Mouse (Mus musculus) left cerebral cortex, postnatal 14 days (tissue): ENCODE measurements around the gene Notum. TPM values are rescaled to one million over a fixed set of nuclear protein-coding genes. Genes with fewer than 3 reads are reported as not detected.

ENCODE experiments used
- DNase-seq, 2 experiments: peaks; one replicate each; pipeline ENCODE4 v3.0.0; 2021 to 2022; ENCODE audit warnings: low spot score in 2 of 2, mixed read lengths in 1 of 2
- intact Hi-C: fragments of 180-260 bp; cut with DNase I; formaldehyde crosslinking; loops from one replicate; pipeline ENCODE4 v1.15.1; 2025
- microRNA-seq, 2 experiments: library from miRNA; unstranded; fragments of <30 nt; microRNA quantifications; one replicate each; pipeline ENCODE4 v1.2.0; 2022
- total RNA-seq, 2 experiments: library from RNA; stranded (reverse); gene quantifications; 2 replicates each; pipeline ENCODE4 v1.2.3; 2021

Gene Notum
- total RNA-seq, 2 experiments from 2014 or later = 5.7 to 8.9 TPM

- intact Hi-C loops = no loop called here
- DNase-seq = no peak
These were observed 54.2 kb downstream of the Notum start for GRCm38 (mm10) chr11:120606764-120607163.

- intact Hi-C loops = no loop called here
- no peak for DNase-seq
These were observed 55.3 kb downstream of the Notum start for GRCm38 (mm10) chr11:120605667-120606066.

Small RNA genes within 50 kb of the gene (microRNA-seq; reads per million reads assigned to microRNA genes)
- 0.34 to 0.53 reads per million in 2 experiments for gene Mir6936

Other genes starting within 250 kb of the Notum start
- gene Nploc4, start 223.5 kb downstream of the Notum start, total RNA-seq = 10 to 100 TPM; 67.8 to 71.3 TPM
- gene Tspan10, start 218.5 kb downstream of the Notum start, total RNA-seq = 1 to 10 TPM in 1 of 2 experiments, not detected in 1; 3.6 TPM
- under 1 TPM; 0.40 TPM for gene Pde6g, start 207.7 kb downstream of the Notum start, total RNA-seq
- 10 to 100 TPM; 13.0 to 14.7 TPM for gene Oxld1, start 203.1 kb downstream of the Notum start, total RNA-seq
- gene Ccdc137, start 203.1 kb downstream of the Notum start, total RNA-seq = 10 to 100 TPM; 23.1 TPM
- 10 to 100 TPM; 59.5 to 60.1 TPM for gene Arl16, start 193.6 kb downstream of the Notum start, total RNA-seq
- 10 to 100 TPM; 74.6 to 78.2 TPM for gene Mrpl12, start 176.6 kb downstream of the Notum start, total RNA-seq
- 10 to 100 TPM; 19.2 to 22.3 TPM for gene Slc25a10, start 169.3 kb downstream of the Notum start, total RNA-seq
- gene Gcgr, start 130.5 kb downstream of the Notum start, total RNA-seq = under 1 TPM; 0.17 to 0.18 TPM
- gene Mcrip1, start 111.4 kb downstream of the Notum start, total RNA-seq = 100 to 1,000 TPM in 1 of 2 experiments, 10 to 100 TPM in 1; 95.9 to 101 TPM
- gene Ppp1r27, start 110.0 kb downstream of the Notum start, total RNA-seq = not detected
- gene P4hb, start 87.9 kb downstream of the Notum start, total RNA-seq = 100 to 1,000 TPM; 125 to 127 TPM
- gene Arhgdia, start 79.6 kb downstream of the Notum start, total RNA-seq = 100 to 1,000 TPM; 397 to 401 TPM
- 10 to 100 TPM; 65.4 to 72.9 TPM for gene Alyref, start 62.8 kb downstream of the Notum start, total RNA-seq
- 100 to 1,000 TPM in 1 of 2 experiments, 10 to 100 TPM in 1; 99.6 to 100 TPM for gene Anapc11, start 62.8 kb downstream of the Notum start, total RNA-seq
- gene Npb, start 52.7 kb downstream of the Notum start, total RNA-seq = 1 to 10 TPM in 1 of 2 experiments, under 1 TPM in 1; 0.97 to 1.0 TPM
- gene Pcyt2, start 43.2 kb downstream of the Notum start, total RNA-seq = 100 to 1,000 TPM; 131 to 134 TPM
- gene Sirt7, start 35.9 kb downstream of the Notum start, total RNA-seq = 10 to 100 TPM; 34.7 to 42.4 TPM
- gene Mafg, start 27.6 kb downstream of the Notum start, total RNA-seq = 10 to 100 TPM; 84.3 to 94.3 TPM
- 1 to 10 TPM; 3.8 to 4.0 TPM for gene Pycr1, start 17.4 kb downstream of the Notum start, total RNA-seq
- 1 to 10 TPM; 5.9 to 6.0 TPM for gene Myadml2, start 13.0 kb downstream of the Notum start, total RNA-seq
- 10 to 100 TPM; 50.0 to 59.5 TPM for gene Aspscr1, start 11.8 kb upstream of the Notum start, total RNA-seq
- gene Cenpx, start 52.6 kb upstream of the Notum start, total RNA-seq = 10 to 100 TPM; 26.8 to 30.2 TPM
- 10 to 100 TPM; 57.2 to 60.1 TPM for gene Lrrc45, start 52.8 kb upstream of the Notum start, total RNA-seq
- gene Rac3, start 60.3 kb upstream of the Notum start, total RNA-seq = 10 to 100 TPM; 92.2 to 99.5 TPM
- gene Dcxr, start 66.1 kb upstream of the Notum start, total RNA-seq = 1 to 10 TPM; 5.7 to 7.8 TPM
- gene Cbr2, start 70.9 kb upstream of the Notum start, total RNA-seq = 1 to 10 TPM; 1.5 to 3.0 TPM
- gene Hmga1b, start 101.6 kb upstream of the Notum start, total RNA-seq = 10 to 100 TPM; 25.9 to 30.1 TPM
- 10 to 100 TPM; 75.3 to 79.6 TPM for gene Rfng, start 123.0 kb upstream of the Notum start, total RNA-seq
- 100 to 1,000 TPM; 141 to 144 TPM for gene Gps1, start 123.1 kb upstream of the Notum start, total RNA-seq
- gene Dus1l, start 135.2 kb upstream of the Notum start, total RNA-seq = 10 to 100 TPM; 44.2 to 49.0 TPM
- 100 to 1,000 TPM; 207 to 211 TPM for gene Fasn, start 163.4 kb upstream of the Notum start, total RNA-seq